Mouse (Mus musculus): ENCODE results near the gene Stx1a. TPM values are rescaled to one million over a fixed set of nuclear protein-coding genes. Genes with fewer than 3 reads are reported as not detected.

Stx1a gene
- polyA plus RNA-seq, 1 experiment = 12.1 TPM

GRCm38 (mm10) chr5:134992566-134992965, 30.7 kb upstream of the Stx1a start:
- WGBS = 68% methylated on average over 5 of the region's 5 CpGs
- H3K4me3 ChIP-seq (replicated peaks; ENCODE audit: insufficient read depth, low read depth, low read length) = no peak overlapping the region
- no peak overlapping the region for H3K27ac ChIP-seq (ENCODE audit: insufficient read depth, low read length)
- H3K4me1 ChIP-seq (ENCODE audit: control insufficient read depth, insufficient read depth, low read length) = no peaks in the 10 kb centered on the region
- no peaks in the 10 kb centered on the region for H3K27me3 ChIP-seq (ENCODE audit: control insufficient read depth, insufficient read depth, low read length)
- TF ChIP-seq POLR2A (IDR thresholded peaks at IDR 0.05; ENCODE audit: borderline replicate concordance, insufficient read depth, low read length) = no peak
- TF ChIP-seq CTCF (IDR thresholded peaks at IDR 0.05; ENCODE audit: borderline replicate concordance, insufficient read depth, low read depth, low read length) = no peak
- no peak for DNase-seq

DNA sequence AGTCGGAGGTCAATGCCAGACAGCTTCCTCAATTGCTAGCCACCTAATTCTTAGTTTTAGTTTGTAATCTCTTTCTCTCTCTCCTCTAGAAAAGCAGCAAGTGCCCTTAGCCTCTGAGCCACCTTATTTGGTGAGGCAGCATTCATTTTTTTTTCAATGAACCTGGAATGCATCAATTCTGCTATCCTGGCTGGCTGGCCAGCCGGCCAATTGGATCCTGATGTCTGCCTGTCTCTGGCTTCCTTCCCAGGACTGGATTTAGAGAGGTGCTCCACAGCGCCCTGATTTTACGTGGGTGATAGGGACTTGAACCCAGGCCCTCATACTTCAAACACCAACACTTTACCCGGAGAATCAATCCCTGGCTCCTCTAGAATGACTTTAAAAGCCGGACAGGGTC, 24.9 kb upstream of the Stx1a start:
- Histone ChIP-seq H3K27ac (ENCODE audit: insufficient read depth, low read length) (no peak overlapping the region), H3K4me1 (ENCODE audit: control insufficient read depth, insufficient read depth, low read length) (no peaks in the 10 kb centered on the region; the same call in 1 of the 2 replicates), H3K27me3 (ENCODE audit: control insufficient read depth, insufficient read depth, low read length) (no peaks in the 10 kb centered on the region), H3K4me3 (replicated peaks; ENCODE audit: insufficient read depth, low read depth, low read length) (no peak overlapping the region)
- WGBS = 62% methylated on average over 6 of the region's 6 CpGs
- TF ChIP-seq POLR2A (IDR thresholded peaks at IDR 0.05; ENCODE audit: borderline replicate concordance, insufficient read depth, low read length) = no peak
- no peak for TF ChIP-seq CTCF (IDR thresholded peaks at IDR 0.05; ENCODE audit: borderline replicate concordance, insufficient read depth, low read depth, low read length)
- no peak for DNase-seq

GRCm38 (mm10) chr5:134999797-135000196, 23.5 kb upstream of the Stx1a start:
- no peak for DNase-seq
- WGBS = 98% methylated on average over 4 of the region's 4 CpGs
- H3K27ac ChIP-seq (ENCODE audit: insufficient read depth, low read length) = no peak overlapping the region
- no peaks in the 10 kb centered on the region; the same call in 1 of the 2 replicates for H3K4me1 ChIP-seq (ENCODE audit: control insufficient read depth, insufficient read depth, low read length)
- no peaks in the 10 kb centered on the region for H3K27me3 ChIP-seq (ENCODE audit: control insufficient read depth, insufficient read depth, low read length)
- TF ChIP-seq POLR2A (IDR thresholded peaks at IDR 0.05; ENCODE audit: borderline replicate concordance, insufficient read depth, low read length) (no peak), CTCF (IDR thresholded peaks at IDR 0.05; ENCODE audit: borderline replicate concordance, insufficient read depth, low read depth, low read length) (no peak)
- no peak overlapping the region for H3K4me3 ChIP-seq (replicated peaks; ENCODE audit: insufficient read depth, low read depth, low read length)

DNA sequence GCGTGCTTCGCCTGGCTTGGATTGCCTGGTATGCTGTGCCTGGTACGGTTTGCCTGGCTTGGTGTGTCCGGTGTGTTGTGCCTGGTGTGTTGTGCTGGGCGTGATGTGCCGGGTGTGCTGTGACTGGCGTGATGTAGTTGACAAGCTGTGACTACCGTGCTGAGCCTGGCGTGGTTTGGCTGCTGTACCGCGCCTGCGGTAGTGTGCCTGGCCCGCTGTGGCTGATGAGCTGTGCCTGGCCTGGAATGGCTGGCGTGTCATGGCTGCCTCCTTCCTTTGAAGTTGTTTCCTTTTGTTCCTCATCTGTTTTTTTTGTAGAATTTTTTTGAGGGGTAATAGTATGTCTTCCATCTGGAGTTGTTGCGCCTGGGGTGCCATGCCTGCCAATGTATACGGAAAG, 22.5 kb upstream of the Stx1a start:
- no peak overlapping the region for H3K27ac ChIP-seq (ENCODE audit: insufficient read depth, low read length)
- DNase-seq = no peak
- TF ChIP-seq CTCF (IDR thresholded peaks at IDR 0.05; ENCODE audit: borderline replicate concordance, insufficient read depth, low read depth, low read length) = no peak
- TF ChIP-seq POLR2A (IDR thresholded peaks at IDR 0.05; ENCODE audit: borderline replicate concordance, insufficient read depth, low read length) = no peak
- WGBS = 53% methylated on average over 16 of the region's 16 CpGs
- no peak overlapping the region for H3K4me3 ChIP-seq (replicated peaks; ENCODE audit: insufficient read depth, low read depth, low read length)
- no peaks in the 10 kb centered on the region; the same call in 1 of the 2 replicates for H3K4me1 ChIP-seq (ENCODE audit: control insufficient read depth, insufficient read depth, low read length)
- H3K27me3 ChIP-seq (ENCODE audit: control insufficient read depth, insufficient read depth, low read length) = no peaks in the 10 kb centered on the region

- 3% methylated on average over 14 of the region's 14 CpGs for WGBS
- no peak overlapping the region for H3K27ac ChIP-seq (ENCODE audit: insufficient read depth, low read length)
- TF ChIP-seq CTCF (IDR thresholded peaks at IDR 0.05; ENCODE audit: borderline replicate concordance, insufficient read depth, low read depth, low read length) (peak; percentile 38; the same call in 1 of the 2 replicates), POLR2A (IDR thresholded peaks at IDR 0.05; ENCODE audit: borderline replicate concordance, insufficient read depth, low read length) (no peak)
Measured at GRCm38 (mm10) chr5:135001309-135001708, 22.0 kb upstream of the Stx1a start.

GRCm38 (mm10) chr5:135002151-135002550, 21.1 kb upstream of the Stx1a start:
- no peak overlapping the region for H3K27ac ChIP-seq (ENCODE audit: insufficient read depth, low read length)
- no peak for TF ChIP-seq CTCF (IDR thresholded peaks at IDR 0.05; ENCODE audit: borderline replicate concordance, insufficient read depth, low read depth, low read length)
- TF ChIP-seq POLR2A (IDR thresholded peaks at IDR 0.05; ENCODE audit: borderline replicate concordance, insufficient read depth, low read length) = no peak
- WGBS = 73% methylated on average over 5 of the region's 5 CpGs
- no peaks in the 10 kb centered on the region; the same call in 1 of the 2 replicates for H3K4me1 ChIP-seq (ENCODE audit: control insufficient read depth, insufficient read depth, low read length)
- DNase-seq = no peak
- H3K4me3 ChIP-seq (replicated peaks; ENCODE audit: insufficient read depth, low read depth, low read length) = no peak overlapping the region
- H3K27me3 ChIP-seq (ENCODE audit: control insufficient read depth, insufficient read depth, low read length) = no peaks in the 10 kb centered on the region

More at GRCm38 (mm10) chr5:135001309-135001708, 22.0 kb upstream of the Stx1a start:
- Histone ChIP-seq H3K4me3 (replicated peaks; ENCODE audit: insufficient read depth, low read depth, low read length) (peak overlapping the region; percentile 19), H3K27me3 (ENCODE audit: control insufficient read depth, insufficient read depth, low read length) (no peaks in the 10 kb centered on the region), H3K4me1 (ENCODE audit: control insufficient read depth, insufficient read depth, low read length) (no peaks in the 10 kb centered on the region; the same call in 1 of the 2 replicates)
- DNase-seq = peak; percentile 57 to 64

DNA sequence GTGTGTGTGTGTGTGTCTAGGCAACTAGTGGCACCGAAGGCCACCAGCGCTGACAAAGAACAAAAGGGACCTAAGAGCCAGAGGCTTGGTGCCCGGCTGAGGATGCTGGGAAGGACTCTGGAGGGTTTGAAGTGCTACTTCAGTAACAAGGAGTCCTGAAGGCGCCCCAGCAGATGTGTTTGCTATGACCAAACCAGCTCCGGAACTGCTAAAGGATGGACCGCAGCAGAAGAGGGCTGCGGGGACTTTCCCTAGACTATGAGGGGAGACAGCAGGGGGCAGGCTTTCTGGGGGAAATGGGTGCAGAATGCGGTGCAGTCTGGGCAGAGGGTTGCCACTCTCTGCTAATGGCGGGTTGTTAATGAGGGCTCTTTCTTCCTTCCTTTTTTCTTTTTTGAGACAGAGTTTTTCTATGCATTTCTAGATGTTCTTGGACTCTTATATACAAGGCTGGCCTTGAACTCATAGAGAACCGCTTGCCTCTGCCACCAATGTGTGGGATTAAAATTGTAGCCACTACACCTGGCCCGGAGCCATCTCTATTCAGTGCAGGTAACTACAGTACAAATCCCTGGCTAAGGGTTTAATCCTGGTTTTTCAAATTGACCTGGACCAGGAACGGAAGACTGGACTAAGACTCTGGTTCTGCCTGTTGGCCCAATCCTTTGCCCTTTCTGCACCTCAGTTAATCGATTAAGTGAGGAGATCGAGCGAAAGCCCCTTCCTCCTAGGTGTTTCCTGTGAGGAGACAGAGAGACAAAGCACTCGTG, 15.3 kb upstream of the Stx1a start:
- DNase-seq = peak; percentile 35 to 59
- peak overlapping the region; percentile 62 for H3K27ac ChIP-seq (ENCODE audit: insufficient read depth, low read length)
- no peaks in the 10 kb centered on the region for H3K27me3 ChIP-seq (ENCODE audit: control insufficient read depth, insufficient read depth, low read length)
- peak overlapping the region; percentile 79 for H3K4me3 ChIP-seq (replicated peaks; ENCODE audit: insufficient read depth, low read depth, low read length)
- 34% methylated on average over 16 of the region's 16 CpGs for WGBS
- TF ChIP-seq POLR2A (IDR thresholded peaks at IDR 0.05; ENCODE audit: borderline replicate concordance, insufficient read depth, low read length) = no peak
- TF ChIP-seq CTCF (IDR thresholded peaks at IDR 0.05; ENCODE audit: borderline replicate concordance, insufficient read depth, low read depth, low read length) = no peak
- H3K4me1 ChIP-seq (ENCODE audit: control insufficient read depth, insufficient read depth, low read length) = peaks cover 5% of the 10 kb centered on the region
